Mouse (Mus musculus) heart, postnatal 0 days (tissue): ENCODE measurements around the gene Ly6g6d.

Experiments
- CTCF ChIP-seq: IDR thresholded peaks from 2 replicates; pipeline ENCODE4 v1.5.1; 2016; ENCODE audit warnings: antibody characterized with exemption, control low read depth, low read depth
- EP300 ChIP-seq: IDR thresholded peaks from 2 replicates; pipeline ENCODE4 v1.6.1; 2016; ENCODE audit warnings: antibody characterized with exemption, low read depth

- TF ChIP-seq CTCF, result no peak
- TF ChIP-seq EP300, result no peak
Measured at GRCm38 (mm10) chr17:35103221-35103690, 25.4 kb upstream of the Ly6g6d start.
